Mouse (Mus musculus) kidney, adult 11 months (tissue): ENCODE data around the gene Sema3a.

Source experiments
- DNase-seq: peaks from one replicate; pipeline ENCODE4 v3.0.0; 2022

Sema3a gene

GRCm38 (mm10) chr5:13327281-13327680 is 202.1 kb downstream of the Sema3a start:
- no peak for DNase-seq

- DNase-seq = no peak
Measured at GRCm38 (mm10) chr5:13331412-13331811, 206.2 kb downstream of the Sema3a start.

- no peak for DNase-seq
Measured at GRCm38 (mm10) chr5:13337665-13338064, 212.5 kb downstream of the Sema3a start.

GRCm38 (mm10) chr5:13347068-13347467 is 221.9 kb downstream of the Sema3a start:
- no peak for DNase-seq

GRCm38 (mm10) chr5:13351611-13352010 is 226.4 kb downstream of the Sema3a start:
- DNase-seq = no peak

- no peak for DNase-seq
Measured at GRCm38 (mm10) chr5:13352995-13353394, 227.8 kb downstream of the Sema3a start.

GRCm38 (mm10) chr5:13353539-13353938 is 228.3 kb downstream of the Sema3a start:
- DNase-seq = no peak

GRCm38 (mm10) chr5:13354913-13355312 is 229.7 kb downstream of the Sema3a start:
- no peak for DNase-seq

GRCm38 (mm10) chr5:13358770-13359169 is 233.6 kb downstream of the Sema3a start:
- no peak for DNase-seq

GRCm38 (mm10) chr5:13360711-13361110 is 235.5 kb downstream of the Sema3a start:
- no peak for DNase-seq

- no peak for DNase-seq
Measured at GRCm38 (mm10) chr5:13365108-13365507, 239.9 kb downstream of the Sema3a start.

- no peak for DNase-seq
Measured at GRCm38 (mm10) chr5:13379223-13379622, 254.0 kb downstream of the Sema3a start.

- no peak for DNase-seq
Measured at GRCm38 (mm10) chr5:13384047-13384446, 258.8 kb downstream of the Sema3a start.

- no peak for DNase-seq
Measured at GRCm38 (mm10) chr5:13384714-13385113, 259.5 kb downstream of the Sema3a start.

- no peak for DNase-seq
Measured at GRCm38 (mm10) chr5:13386603-13387002, 261.4 kb downstream of the Sema3a start.

GRCm38 (mm10) chr5:13387679-13388078 is 262.5 kb downstream of the Sema3a start:
- no peak for DNase-seq

GRCm38 (mm10) chr5:13389995-13390394 is 264.8 kb downstream of the Sema3a start:
- DNase-seq = no peak

GRCm38 (mm10) chr5:13405432-13405831 is 280.2 kb downstream of the Sema3a start:
- no peak for DNase-seq

GRCm38 (mm10) chr5:13406131-13406530 is 280.9 kb downstream of the Sema3a start:
- DNase-seq = no peak

GRCm38 (mm10) chr5:13411920-13412319 is 286.7 kb downstream of the Sema3a start:
- DNase-seq = no peak

- no peak for DNase-seq
Measured at GRCm38 (mm10) chr5:13413915-13414525, 288.8 kb downstream of the Sema3a start.

GRCm38 (mm10) chr5:13416960-13417710 is 291.9 kb downstream of the Sema3a start:
- no peak for DNase-seq

GRCm38 (mm10) chr5:13421276-13421925 is 296.2 kb downstream of the Sema3a start:
- no peak for DNase-seq

GRCm38 (mm10) chr5:13428702-13429101 is 303.5 kb downstream of the Sema3a start:
- no peak for DNase-seq
